Comparison of ENCODE assay signal across 10 mouse cellular contexts in the genomic region with DNA sequence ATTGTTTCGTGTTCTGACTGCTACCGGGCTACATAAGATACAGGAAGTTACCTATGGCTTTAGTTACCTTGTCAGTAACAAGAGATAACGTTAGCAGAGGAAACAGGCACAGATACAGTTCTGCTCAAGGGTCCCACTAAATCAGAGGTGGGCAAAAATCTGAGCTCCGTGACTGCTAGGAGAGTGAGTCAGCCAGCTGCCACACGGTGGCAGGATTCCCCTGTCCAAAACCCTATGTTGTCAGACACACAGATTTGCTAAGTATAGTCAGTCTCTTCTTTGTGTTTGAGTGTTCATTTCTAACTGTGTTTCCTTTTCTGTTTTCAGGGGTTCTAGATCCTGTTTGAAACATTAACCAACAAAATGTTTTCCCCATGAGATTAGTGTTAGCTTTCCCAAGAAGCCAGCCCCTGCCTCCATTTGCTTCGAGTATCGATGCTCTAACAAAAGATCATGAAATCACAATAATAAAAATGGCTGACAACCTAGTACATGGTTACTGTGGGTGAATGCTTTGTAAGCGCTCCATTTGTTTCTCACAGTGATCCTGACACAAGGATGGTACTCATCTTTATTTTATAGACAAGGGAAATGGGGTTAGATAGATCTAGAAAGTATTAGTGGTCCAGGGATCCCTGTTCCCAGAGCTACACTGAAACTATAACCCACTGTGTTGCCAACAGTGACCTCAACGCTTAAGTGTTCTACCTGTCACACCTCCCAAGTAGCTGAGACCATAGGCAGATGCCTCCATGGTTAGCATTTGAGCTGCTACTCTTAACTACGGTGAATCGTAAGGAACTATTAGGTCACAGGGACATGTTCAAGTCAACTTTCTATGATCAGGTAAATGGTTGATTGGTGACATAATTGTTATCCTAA. TPM values are rescaled to one million over a fixed set of nuclear protein-coding genes. Genes with fewer than 3 reads are reported as not detected.
A peak's percentile ranks its signal among the peaks of the same experiment; 100 is the strongest.
DNase-seq lines count a peak whose midpoint lies in the region; ATAC-seq and TF ChIP-seq lines count a peak whose summit lies in the region.
"Had no signal": no experiment of that assay in that cellular context is flagged by ENCODE, and none has a peak within 500 bp of the region (broad histone marks: within the 10 kb centered on the region; RNA-seq: fewer than 3 reads in every experiment).

No protein-coding gene starts in this region.

- no peak overlapping the region for H3K4me3 ChIP-seq in lung, adult 2 months (replicated peaks; ENCODE audit: extremely low read depth, low read depth, low read length)
- no peak overlapping the region for H3K4me3 ChIP-seq in kidney, embryonic 14.5 days (ENCODE audit: low read length)
- no peak overlapping the region for H3K4me3 ChIP-seq in limb, embryonic 14.5 days (replicated peaks; ENCODE audit: low read length)
- no peak overlapping the region for H3K4me3 ChIP-seq in olfactory bulb, adult 2 months (ENCODE audit: insufficient read depth, low read depth, low read length)
- H3K4me3 ChIP-seq: embryonic facial prominence, embryonic 12.5 days; myocyte had no signal

- no peak overlapping the region for H3K9ac ChIP-seq in kidney, embryonic 14.5 days (ENCODE audit: low read depth, low read length)
- no peak overlapping the region for H3K9ac ChIP-seq in limb, embryonic 14.5 days (ENCODE audit: low read depth, low read length, severe bottlenecking)
- H3K9ac ChIP-seq: embryonic facial prominence, embryonic 12.5 days had no signal

- ATAC-seq in kidney, embryonic 14.5 days (ENCODE audit: low FRiP score, low TSS enrichment) = peak; percentile 77; the same call in 1 of the 2 replicates
- ATAC-seq in limb, embryonic 14.5 days (ENCODE audit: low FRiP score, low read depth) = peak; percentile 80

- no peaks in the 10 kb centered on the region for H3K27me3 ChIP-seq in kidney, embryonic 14.5 days (ENCODE audit: control insufficient read depth, insufficient read depth, low read length)
- no peaks in the 10 kb centered on the region for H3K27me3 ChIP-seq in limb, embryonic 14.5 days (ENCODE audit: control insufficient read depth, insufficient read depth, low read length)
- H3K27me3 ChIP-seq: embryonic facial prominence, embryonic 12.5 days had no signal

- no peak for TF ChIP-seq POLR2A in lung, adult 2 months (IDR thresholded peaks at IDR 0.05; ENCODE audit: borderline replicate concordance, extremely low read depth, low read depth, low read length)
- no peak for TF ChIP-seq POLR2A in limb, embryonic 14.5 days (IDR thresholded peaks at IDR 0.05; ENCODE audit: borderline replicate concordance, extremely low read depth, insufficient read depth, insufficient read length)
- no peak for TF ChIP-seq POLR2A in olfactory bulb, adult 2 months (IDR thresholded peaks at IDR 0.05; ENCODE audit: insufficient read depth, low read depth, low read length)

- peak; percentile 90 for TF ChIP-seq CTCF in lung, adult 2 months (IDR thresholded peaks at IDR 0.05; ENCODE audit: insufficient read depth, low read length)
- peak; percentile 67 for TF ChIP-seq CTCF in olfactory bulb, adult 2 months (IDR thresholded peaks at IDR 0.05; ENCODE audit: insufficient read depth, low read depth, low read length)

- no peaks in the 10 kb centered on the region for H3K9me3 ChIP-seq in kidney, embryonic 14.5 days (ENCODE audit: control insufficient read depth, low read length)
- H3K9me3 ChIP-seq in limb, embryonic 14.5 days (ENCODE audit: control insufficient read depth, low read length) = no peaks in the 10 kb centered on the region
- H3K9me3 ChIP-seq: embryonic facial prominence, embryonic 12.5 days had no signal

- no peak overlapping the region for H3K4me2 ChIP-seq in kidney, embryonic 14.5 days (replicated peaks; ENCODE audit: low read depth, low read length)
- H3K4me2 ChIP-seq in limb, embryonic 14.5 days (replicated peaks; ENCODE audit: low read depth, low read length, severe bottlenecking) = no peak overlapping the region
- H3K4me2 ChIP-seq: embryonic facial prominence, embryonic 12.5 days had no signal

- 56% methylated on average over 11 of the region's 11 CpGs for WGBS in lung, adult 2 months
- WGBS in kidney, embryonic 14.5 days = 58% methylated on average over 11 of the region's 11 CpGs
- 49% methylated on average over 11 of the region's 11 CpGs for WGBS in limb, embryonic 14.5 days
- 56% methylated on average over 11 of the region's 11 CpGs for WGBS in olfactory bulb, adult 2 months

- H3K27ac ChIP-seq in kidney, embryonic 14.5 days (ENCODE audit: low read depth, low read length) = no peak overlapping the region
- H3K27ac ChIP-seq in limb, embryonic 14.5 days (replicated peaks; ENCODE audit: low read depth, low read length) = no peak overlapping the region
- no peak overlapping the region for H3K27ac ChIP-seq in olfactory bulb, adult 2 months (ENCODE audit: insufficient read depth, low read depth, low read length)
- H3K27ac ChIP-seq: embryonic facial prominence, embryonic 12.5 days had no signal

- peaks cover 3% of the 10 kb centered on the region; the same call in 1 of the 2 replicates for H3K36me3 ChIP-seq in kidney, embryonic 14.5 days (ENCODE audit: control insufficient read depth, insufficient read depth, low read length)
- no peaks in the 10 kb centered on the region for H3K36me3 ChIP-seq in limb, embryonic 14.5 days (ENCODE audit: control insufficient read depth, insufficient read depth, low read length)

- no peaks in the 10 kb centered on the region for H3K4me1 ChIP-seq in lung, adult 2 months (ENCODE audit: control insufficient read depth, insufficient read depth, low read length)
- H3K4me1 ChIP-seq in kidney, embryonic 14.5 days (ENCODE audit: control insufficient read depth, insufficient read depth, low read length) = 0 out of 2 replicates have a peak, but pooled peaks cover 2% of the 10 kb centered on the region
- H3K4me1 ChIP-seq in limb, embryonic 14.5 days (ENCODE audit: control insufficient read depth, insufficient read depth, low read length) = no peaks in the 10 kb centered on the region
- H3K4me1 ChIP-seq in olfactory bulb, adult 2 months (ENCODE audit: control insufficient read depth, insufficient read depth, low read length) = no peaks in the 10 kb centered on the region

- DNase-seq in lung, adult 2 months = peak; percentile 25
- DNase-seq in lung, adult 18-20 months = no peak
- peak; percentile 65 for DNase-seq in brain, adult 2 months (ENCODE audit: low read depth, low spot score)
- peak; percentile 53 for DNase-seq in gastrocnemius, postnatal 10 days
- peak; percentile 78 for DNase-seq in limb, embryonic 14.5 days (ENCODE audit: low spot score)
- no peak for DNase-seq in spleen, postnatal 14 days (ENCODE audit: low spot score in 2 of 2)

RNA-seq across cellular contexts. Expression of gene Rad1, which starts 15.3 kb away (rescaled TPM):
- 6.8 and 8.3 TPM in 2 replicates for polyA plus RNA-seq in lung, adult 2 months (2012; rRNA removed)
- 1 to 10 TPM; 6.1 to 7.8 TPM for total RNA-seq in gastrocnemius, postnatal 10 days (2021)
- 25.3 and 29.1 TPM in 2 replicates for polyA plus RNA-seq in kidney, embryonic 14.5 days (2014; fragmentation: Nextera tagmentation; extraction: Ambion mirVana)
- polyA plus RNA-seq in limb, embryonic 14.5 days (2012; rRNA removed) = 29.3 and 33.1 TPM in 2 replicates
- 10.7 and 14.3 TPM in 2 replicates for polyA plus RNA-seq in limb, embryonic 14.5 days (2014; fragmentation: Nextera tagmentation; extraction: Ambion mirVana)
- not detected in 2 replicates for polyA plus RNA-seq in olfactory bulb, adult 2 months (2012; ENCODE audit: insufficient read depth, insufficient read length, low replicate concordance, missing spikeins)

RNA-seq across cellular contexts. Expression of gene Brix1, which starts 15.3 kb away (rescaled TPM):
- 0.87 and 1.5 TPM in 2 replicates for polyA plus RNA-seq in lung, adult 2 months (2012; rRNA removed)
- 10 to 100 TPM; 23.0 to 26.3 TPM for total RNA-seq in gastrocnemius, postnatal 10 days (2021)
- 127 and 165 TPM in 2 replicates for polyA plus RNA-seq in kidney, embryonic 14.5 days (2014; fragmentation: Nextera tagmentation; extraction: Ambion mirVana)
- 19.8 and 30.4 TPM in 2 replicates for polyA plus RNA-seq in limb, embryonic 14.5 days (2012; rRNA removed)
- polyA plus RNA-seq in limb, embryonic 14.5 days (2014; fragmentation: Nextera tagmentation; extraction: Ambion mirVana) = 105 and 106 TPM in 2 replicates
- not detected in 2 replicates for polyA plus RNA-seq in olfactory bulb, adult 2 months (2012; ENCODE audit: insufficient read depth, insufficient read length, low replicate concordance, missing spikeins)

RNA-seq across cellular contexts. Expression of gene Dnajc21, which starts 30.8 kb away (rescaled TPM):
- polyA plus RNA-seq in lung, adult 2 months (2012; rRNA removed) = 1.2 and 1.9 TPM in 2 replicates
- 10 to 100 TPM; 26.3 to 28.6 TPM for total RNA-seq in gastrocnemius, postnatal 10 days (2021)
- polyA plus RNA-seq in kidney, embryonic 14.5 days (2014; fragmentation: Nextera tagmentation; extraction: Ambion mirVana) = 17.1 and 20.3 TPM in 2 replicates
- 6.3 and 13.2 TPM in 2 replicates for polyA plus RNA-seq in limb, embryonic 14.5 days (2012; rRNA removed)
- polyA plus RNA-seq in limb, embryonic 14.5 days (2014; fragmentation: Nextera tagmentation; extraction: Ambion mirVana) = 16.1 and 19.1 TPM in 2 replicates
- not detected in 2 replicates for polyA plus RNA-seq in olfactory bulb, adult 2 months (2012; ENCODE audit: insufficient read depth, insufficient read length, low replicate concordance, missing spikeins)

RNA-seq across cellular contexts. Expression of gene Ttc23l, which starts 57.4 kb away (rescaled TPM):
- polyA plus RNA-seq in lung, adult 2 months (2012; rRNA removed) = not detected in 2 replicates
- not detected for total RNA-seq in gastrocnemius, postnatal 10 days (2021)
- polyA plus RNA-seq in kidney, embryonic 14.5 days (2014; fragmentation: Nextera tagmentation; extraction: Ambion mirVana) = not detected in 2 replicates
- polyA plus RNA-seq in limb, embryonic 14.5 days (2012; rRNA removed) = not detected in 2 replicates
- polyA plus RNA-seq in limb, embryonic 14.5 days (2014; fragmentation: Nextera tagmentation; extraction: Ambion mirVana) = not detected in 2 replicates
- not detected in 2 replicates for polyA plus RNA-seq in olfactory bulb, adult 2 months (2012; ENCODE audit: insufficient read depth, insufficient read length, low replicate concordance, missing spikeins)
- polyA plus RNA-seq: embryonic facial prominence, embryonic 12.5 days; myocyte had no signal

Comparison
In these comparisons a context has a peak if more than half of its experiments do, and no peak if none do; other contexts are left out.
1. DNase-seq: peak in lung, adult 2 months (single experiment), brain, adult 2 months (single experiment), gastrocnemius, postnatal 10 days (single experiment) and limb, embryonic 14.5 days (single experiment); none in lung, adult 18-20 months (0 of 2) and spleen, postnatal 14 days (0 of 2).